Mouse (Mus musculus): ENCODE results near the gene Gpank1.

GRCm38 (mm10) chr17:35085208-35085865 is 35.9 kb upstream of the Gpank1 start, which contains the start of gene Ly6g6f:
- TF ChIP-seq EP300 (IDR thresholded peaks at IDR 0.05; ENCODE audit: low read depth) (no peak), CTCF (IDR thresholded peaks at IDR 0.05; ENCODE audit: low read depth) (no peak)
